Mouse (Mus musculus) limb, embryonic 13.5 days (tissue): ENCODE data around the gene Gga2. TPM values are rescaled to one million over a fixed set of nuclear protein-coding genes. Genes with fewer than 3 reads are reported as not detected.

ENCODE experiments used
- ATAC-seq: fragments of 200-750 bp; cut with Nextera tagmentation; 2 replicates; pipeline ENCODE4 v1.8.0; 2017; ENCODE audit warnings: low read depth, moderate number of reproducible peaks, moderate TSS enrichment; ENCODE audit not compliant: low FRiP score
- H3K27ac ChIP-seq: fragments of 300-500 bp; sonication (generic); 2 replicates; pipeline ENCODE4 v1.5.1; 2015; ENCODE audit warnings: inconsistent platforms, mild to moderate bottlenecking, moderate library complexity
- H3K27me3 ChIP-seq: fragments of 300-500 bp; sonication (generic); 2 replicates; pipeline ENCODE4 v1.6.1; 2015; ENCODE audit warnings: mild to moderate bottlenecking, inconsistent platforms
- H3K36me3 ChIP-seq: fragments of 300-500 bp; sonication (generic); 2 replicates; pipeline ENCODE4 v1.6.1; 2015; ENCODE audit warnings: inconsistent platforms, mild to moderate bottlenecking, moderate library complexity
- H3K4me1 ChIP-seq: fragments of 300-500 bp; sonication (generic); 2 replicates; pipeline ENCODE4 v1.6.1; 2015; ENCODE audit warnings: inconsistent platforms
- H3K4me2 ChIP-seq: fragments of 300-500 bp; sonication (generic); replicated peaks from 2 replicates; pipeline ENCODE4 v1.6.1; 2015; ENCODE audit warnings: inconsistent platforms, mild to moderate bottlenecking, moderate library complexity
- H3K4me3 ChIP-seq: fragments of 300-500 bp; sonication (generic); 2 replicates; pipeline ENCODE4 v1.5.1; 2015; ENCODE audit warnings: moderate library complexity, mild to moderate bottlenecking, inconsistent platforms
- H3K9ac ChIP-seq: fragments of 300-500 bp; sonication (generic); 2 replicates; pipeline ENCODE4 v1.6.1; 2015; ENCODE audit warnings: mild to moderate bottlenecking, inconsistent platforms
- H3K9me3 ChIP-seq: fragments of 300-500 bp; sonication (generic); 2 replicates; pipeline ENCODE4 v1.6.1; 2016; ENCODE audit warnings: inconsistent platforms
- WGBS: fragments of 180-500 bp; shearing (Covaris S2); methylation state at CpG from one replicate; pipeline ENCODE4 v1.1.7; 2015; 5-methylcytosine and 5-hydroxymethylcytosine counted together
- polyA plus RNA-seq: library from polyadenylated mRNA; unstranded; fragments of >200 nt; fragmentation: Nextera tagmentation; extraction: Ambion mirVana; gene quantifications from 2 replicates; pipeline ENCODE4 v1.2.1, GENCODE M21; 2015

Gene Gga2
- polyA plus RNA-seq, 1 experiment from 2014 or later = 127 TPM

DNA sequence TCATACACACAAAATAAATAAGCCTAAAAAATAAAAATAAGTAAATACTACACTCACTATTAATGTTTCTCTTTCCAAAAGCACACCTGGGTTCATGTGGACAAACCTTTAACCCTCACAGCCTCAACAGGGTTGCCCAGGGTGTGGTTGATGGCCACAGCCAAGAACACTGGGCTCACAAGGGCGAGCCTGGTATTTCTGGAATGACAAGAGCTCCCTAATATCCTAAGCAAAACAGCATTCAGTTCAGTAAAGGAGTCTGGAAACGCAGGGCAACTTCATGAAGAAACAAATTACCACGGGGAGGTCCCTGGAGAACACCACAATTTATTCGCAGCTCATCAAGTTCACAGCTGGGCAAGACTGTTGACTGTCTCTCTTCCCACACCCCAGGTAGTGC is 73.5 kb downstream of the Gga2 start:
- ATAC-seq = no peak
- no peaks in the 10 kb centered on the region for H3K9me3 ChIP-seq
- no peak overlapping the region for H3K4me3 ChIP-seq
- WGBS = 70% methylated on average over 4 of the region's 4 CpGs
- H3K27ac ChIP-seq = no peak overlapping the region
- H3K36me3 ChIP-seq = peaks cover 53% of the 10 kb centered on the region
- no peaks in the 10 kb centered on the region for H3K27me3 ChIP-seq
- H3K9ac ChIP-seq = no peak overlapping the region
- no peak overlapping the region for H3K4me2 ChIP-seq
- no peaks in the 10 kb centered on the region for H3K4me1 ChIP-seq

DNA sequence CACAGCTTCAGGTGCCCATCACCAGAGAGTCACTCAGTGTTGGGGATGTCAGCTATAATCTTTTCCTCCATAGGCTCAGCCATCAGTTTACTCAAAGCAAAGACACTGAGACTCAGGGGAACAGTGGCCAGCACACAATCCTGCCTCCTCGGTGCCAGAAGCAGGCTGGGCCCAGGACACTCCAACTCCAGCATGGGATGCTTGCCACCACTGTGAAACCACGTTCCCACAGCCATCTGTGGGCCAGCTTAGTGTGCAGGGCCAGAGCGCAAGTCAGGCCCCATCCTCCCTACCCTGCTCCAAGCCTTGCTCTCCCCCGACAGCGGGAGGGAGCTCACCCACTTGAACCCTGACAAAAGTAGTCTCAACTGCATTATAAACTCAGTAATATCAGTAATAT is 74.8 kb downstream of the Gga2 start:
- peaks cover 52% of the 10 kb centered on the region for H3K36me3 ChIP-seq
- H3K4me1 ChIP-seq = no peaks in the 10 kb centered on the region
- H3K9ac ChIP-seq = no peak overlapping the region
- H3K4me2 ChIP-seq = no peak overlapping the region
- no peak for ATAC-seq
- 87% methylated on average over 5 of the region's 5 CpGs for WGBS
- no peaks in the 10 kb centered on the region for H3K9me3 ChIP-seq
- H3K4me3 ChIP-seq = no peak overlapping the region
- no peaks in the 10 kb centered on the region for H3K27me3 ChIP-seq
- H3K27ac ChIP-seq = no peak overlapping the region

DNA sequence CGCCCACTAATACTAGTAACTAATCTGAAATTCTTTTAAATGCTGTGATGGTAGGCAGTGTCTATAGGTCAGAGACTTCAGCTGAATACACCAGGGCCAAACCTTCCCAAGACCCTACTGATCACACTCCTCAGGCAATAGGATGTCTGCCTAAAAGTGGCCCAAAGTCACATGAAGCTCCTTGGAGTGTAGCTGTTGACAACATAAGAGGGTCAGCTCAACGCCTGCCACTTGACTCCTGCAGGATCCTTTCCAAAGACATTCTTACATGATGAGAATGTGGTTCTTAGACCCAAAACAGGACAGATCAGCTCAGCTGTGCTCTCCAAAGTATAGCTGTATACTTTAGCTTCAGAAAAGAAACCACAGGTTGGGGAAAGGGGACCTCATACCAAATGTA is 78.7 kb downstream of the Gga2 start:
- ATAC-seq = no peak
- H3K27ac ChIP-seq = no peak overlapping the region
- 89% methylated on average over 2 of the region's 2 CpGs for WGBS
- no peak overlapping the region for H3K9ac ChIP-seq
- peaks cover 31% of the 10 kb centered on the region for H3K36me3 ChIP-seq
- no peaks in the 10 kb centered on the region for H3K9me3 ChIP-seq
- no peak overlapping the region for H3K4me2 ChIP-seq
- H3K4me1 ChIP-seq = no peaks in the 10 kb centered on the region
- no peak overlapping the region for H3K4me3 ChIP-seq
- H3K27me3 ChIP-seq = no peaks in the 10 kb centered on the region

DNA sequence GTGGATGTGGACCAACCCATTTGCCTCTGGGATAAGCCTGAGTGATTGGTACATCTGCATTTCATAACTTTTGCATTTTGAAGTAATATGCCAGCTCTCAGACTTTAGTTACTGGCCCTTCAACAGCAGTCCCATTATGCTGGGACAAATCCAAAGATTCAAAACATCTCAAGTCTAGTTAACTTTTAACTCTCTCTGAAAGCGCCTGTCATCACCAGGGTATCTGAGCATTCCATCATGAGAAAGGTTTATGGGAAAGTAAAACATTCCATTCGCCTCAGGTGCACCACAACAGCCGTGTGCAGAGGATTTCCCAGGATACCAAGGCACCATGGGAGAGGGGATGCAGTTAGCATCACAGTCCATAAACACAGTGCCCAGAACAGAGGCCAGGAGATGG is 79.4 kb downstream of the Gga2 start:
- H3K27ac ChIP-seq = no peak overlapping the region
- ATAC-seq = no peak
- no peaks in the 10 kb centered on the region for H3K27me3 ChIP-seq
- no peaks in the 10 kb centered on the region for H3K4me1 ChIP-seq
- H3K9me3 ChIP-seq = no peaks in the 10 kb centered on the region
- no peak overlapping the region for H3K4me2 ChIP-seq
- peaks cover 35% of the 10 kb centered on the region for H3K36me3 ChIP-seq
- H3K9ac ChIP-seq = no peak overlapping the region
- H3K4me3 ChIP-seq = no peak overlapping the region
- WGBS = 71% methylated on average over 3 of the region's 3 CpGs

GRCm38 (mm10) chr7:121941016-121941415 is 80.0 kb downstream of the Gga2 start:
- Histone ChIP-seq H3K9ac (no peak overlapping the region), H3K27me3 (no peaks in the 10 kb centered on the region), H3K9me3 (no peaks in the 10 kb centered on the region), H3K4me3 (no peak overlapping the region), H3K4me2 (no peak overlapping the region), H3K27ac (no peak overlapping the region), H3K4me1 (0 out of 2 replicates have a peak, but pooled peaks cover 3% of the 10 kb centered on the region), H3K36me3 (peaks cover 41% of the 10 kb centered on the region)
- no peak for ATAC-seq
- 85% methylated on average over 3 of the region's 3 CpGs for WGBS

DNA sequence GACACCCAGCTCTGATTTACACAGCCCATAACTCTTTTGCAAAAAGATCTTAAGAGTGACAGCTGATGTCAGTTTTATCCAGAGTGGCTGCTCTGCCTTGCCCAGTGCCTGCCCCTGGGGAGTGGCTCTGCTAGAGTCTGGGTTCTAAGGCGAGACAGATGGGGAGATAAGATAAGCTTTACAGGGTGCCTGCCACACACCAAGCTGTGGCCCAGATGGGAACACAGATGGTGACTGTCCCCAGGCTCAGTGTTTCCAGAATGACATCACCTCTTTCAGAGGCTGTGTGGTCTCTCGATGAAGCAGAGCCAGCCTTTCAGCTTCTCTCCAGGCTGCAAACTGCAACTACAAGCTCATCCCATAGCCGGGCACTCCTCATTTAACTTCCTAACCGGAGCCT is 81.3 kb downstream of the Gga2 start:
- Histone ChIP-seq H3K27ac (no peak overlapping the region), H3K4me1 (0 out of 2 replicates have a peak, but pooled peaks cover 3% of the 10 kb centered on the region), H3K36me3 (peaks cover 53% of the 10 kb centered on the region), H3K9ac (no peak overlapping the region), H3K9me3 (no peaks in the 10 kb centered on the region), H3K27me3 (no peaks in the 10 kb centered on the region), H3K4me2 (no peak overlapping the region), H3K4me3 (no peak overlapping the region)
- 34% methylated on average over 4 of the region's 4 CpGs for WGBS
- ATAC-seq = no peak

- no peaks in the 10 kb centered on the region for H3K27me3 ChIP-seq
- WGBS = 63% methylated on average over 6 of the region's 6 CpGs
Observed at GRCm38 (mm10) chr7:121939244-121939643, 81.8 kb downstream of the Gga2 start.

DNA sequence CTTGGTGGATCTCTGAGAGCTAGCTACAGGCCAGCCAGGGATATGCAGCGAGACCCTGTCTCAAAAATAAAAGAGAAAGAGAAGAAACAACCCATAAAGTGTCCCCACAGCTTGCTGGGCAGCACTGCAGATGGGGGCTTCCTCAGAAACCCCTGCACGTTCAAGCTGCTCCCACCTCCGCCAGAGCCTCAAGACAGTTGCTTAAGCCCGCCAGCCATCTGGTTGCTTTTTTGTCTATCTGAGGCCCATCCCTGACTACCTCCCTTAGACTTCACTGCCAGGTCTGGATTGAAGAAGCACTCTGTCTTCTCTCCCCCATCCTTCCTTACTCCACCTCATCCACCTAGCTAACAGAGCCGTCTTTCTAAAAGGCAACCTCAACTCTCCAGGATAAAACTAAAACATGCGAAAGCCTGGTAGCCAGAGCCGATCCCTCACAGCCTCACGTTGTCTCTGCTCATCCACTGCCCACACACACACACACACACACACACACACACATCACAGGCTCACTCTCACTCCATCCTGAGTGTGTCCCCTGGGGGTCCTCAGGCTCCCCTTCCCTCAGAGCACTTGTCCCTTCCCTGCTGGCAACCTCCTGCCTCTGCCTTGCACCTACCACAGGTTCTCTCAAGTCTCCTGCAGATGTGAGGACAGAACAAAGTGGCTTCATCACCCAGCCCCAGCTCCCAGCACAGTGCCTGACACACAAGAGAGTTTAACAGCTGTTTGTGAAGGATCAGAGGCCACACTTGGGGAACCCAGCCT is 82.7 kb downstream of the Gga2 start:
- Histone ChIP-seq H3K36me3 (peaks cover 49% of the 10 kb centered on the region), H3K9ac (no peak overlapping the region), H3K4me3 (no peak overlapping the region), H3K27ac (no peak overlapping the region), H3K27me3 (no peaks in the 10 kb centered on the region), H3K4me1 (0 out of 2 replicates have a peak, but pooled peaks cover 3% of the 10 kb centered on the region), H3K9me3 (no peaks in the 10 kb centered on the region), H3K4me2 (no peak overlapping the region)
- ATAC-seq = no peak
- 77% methylated on average over 8 of the region's 8 CpGs for whole genome bisulfite sequencing

More at GRCm38 (mm10) chr7:121939244-121939643, 81.8 kb downstream of the Gga2 start:
- Histone ChIP-seq H3K9ac (no peak overlapping the region), H3K4me3 (no peak overlapping the region), H3K9me3 (no peaks in the 10 kb centered on the region), H3K4me1 (0 out of 2 replicates have a peak, but pooled peaks cover 3% of the 10 kb centered on the region), H3K27ac (no peak overlapping the region), H3K36me3 (peaks cover 57% of the 10 kb centered on the region), H3K4me2 (no peak overlapping the region)
- no peak for ATAC-seq

DNA sequence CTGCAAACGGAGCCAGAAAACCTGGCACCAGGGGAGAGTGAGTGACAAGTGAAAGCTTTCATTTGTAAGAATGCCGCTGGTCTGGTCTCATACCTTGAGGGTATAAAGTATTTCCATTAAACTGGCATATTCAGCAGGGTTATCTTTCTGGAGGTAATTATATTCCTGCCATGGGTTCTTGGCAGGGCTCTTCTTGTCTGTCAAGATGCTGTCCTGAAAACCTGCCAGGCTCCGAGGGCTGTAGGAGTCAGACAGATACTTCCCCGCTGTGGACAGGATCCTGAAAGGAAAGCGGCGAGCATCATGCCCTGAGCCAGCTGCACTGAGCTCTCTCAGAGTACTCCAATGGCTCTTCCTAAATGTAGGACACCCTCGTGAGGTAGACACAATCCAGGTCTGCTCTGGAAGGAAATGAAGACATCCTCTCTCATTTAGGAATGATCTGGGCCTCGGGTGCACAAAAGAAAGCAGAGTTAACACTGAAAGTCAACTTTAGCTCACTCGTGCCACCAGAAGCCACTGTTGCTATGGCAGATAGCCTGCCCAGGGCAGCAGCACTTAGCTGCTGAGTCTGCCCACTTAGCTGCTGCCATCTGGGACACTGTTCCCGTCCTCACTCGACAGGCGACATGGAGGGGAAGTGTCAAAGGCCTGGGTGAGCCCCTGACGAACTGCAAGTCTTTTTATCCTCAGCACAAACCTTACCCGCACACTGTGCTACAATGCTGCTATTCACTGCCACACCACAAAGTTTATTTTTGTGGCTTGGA is 84.0 kb downstream of the Gga2 start:
- Histone ChIP-seq H3K4me1 (0 out of 2 replicates have a peak, but pooled peaks cover 3% of the 10 kb centered on the region), H3K27me3 (no peaks in the 10 kb centered on the region), H3K9me3 (no peaks in the 10 kb centered on the region), H3K4me3 (no peak overlapping the region), H3K36me3 (peaks cover 46% of the 10 kb centered on the region), H3K4me2 (no peak overlapping the region), H3K9ac (no peak overlapping the region), H3K27ac (no peak overlapping the region)
- 75% methylated on average over 14 of the region's 14 CpGs for WGBS
- ATAC-seq = no peak

Other genes starting within 250 kb of the Gga2 start
- 0.05 TPM in 1 of 2 replicates, not detected in the other for gene Scnn1b, start 156.2 kb downstream of the Gga2 start, polyA plus RNA-seq
- 22.2 and 23.6 TPM in 2 replicates for gene Cog7, start 39.5 kb downstream of the Gga2 start, polyA plus RNA-seq
- 71.3 and 76.5 TPM in 2 replicates for gene Ubfd1, start 46.0 kb upstream of the Gga2 start, polyA plus RNA-seq
- 15.4 and 16.2 TPM in 2 replicates for gene Ears2, start 46.0 kb upstream of the Gga2 start, polyA plus RNA-seq
- gene Ndufab1, start 80.7 kb upstream of the Gga2 start, polyA plus RNA-seq = 651 and 677 TPM in 2 replicates
- gene Palb2, start 111.8 kb upstream of the Gga2 start, polyA plus RNA-seq = 14.3 and 16.1 TPM in 2 replicates
- gene Dctn5, start 111.8 kb upstream of the Gga2 start, polyA plus RNA-seq = 125 and 134 TPM in 2 replicates
- gene Plk1, start 138.2 kb upstream of the Gga2 start, polyA plus RNA-seq = 113 and 120 TPM in 2 replicates
- 0.05 and 0.13 TPM in 2 replicates for gene Ern2, start 165.0 kb upstream of the Gga2 start, polyA plus RNA-seq
- 0.22 TPM in 1 of 2 replicates, not detected in the other for gene Chp2, start 198.3 kb upstream of the Gga2 start, polyA plus RNA-seq